Mouse (Mus musculus) bone marrow, adult 2 months (tissue): Measurements from ENCODE around the gene BC049730.

Experiments used
- CTCF ChIP-seq: fragments of 200-500 bp; IDR thresholded peaks from 2 replicates; pipeline ENCODE4 v1.5.1; 2011; ENCODE audit warnings: low read length, control low read depth; ENCODE audit not compliant: control insufficient read depth, insufficient read depth
- POLR2A ChIP-seq: fragments of 200-500 bp; IDR thresholded peaks from 2 replicates; pipeline ENCODE4 v1.6.1; 2011; ENCODE audit warnings: low read depth, mild to moderate bottlenecking, control low read depth, low read length, borderline replicate concordance; ENCODE audit not compliant: control insufficient read depth

DNA sequence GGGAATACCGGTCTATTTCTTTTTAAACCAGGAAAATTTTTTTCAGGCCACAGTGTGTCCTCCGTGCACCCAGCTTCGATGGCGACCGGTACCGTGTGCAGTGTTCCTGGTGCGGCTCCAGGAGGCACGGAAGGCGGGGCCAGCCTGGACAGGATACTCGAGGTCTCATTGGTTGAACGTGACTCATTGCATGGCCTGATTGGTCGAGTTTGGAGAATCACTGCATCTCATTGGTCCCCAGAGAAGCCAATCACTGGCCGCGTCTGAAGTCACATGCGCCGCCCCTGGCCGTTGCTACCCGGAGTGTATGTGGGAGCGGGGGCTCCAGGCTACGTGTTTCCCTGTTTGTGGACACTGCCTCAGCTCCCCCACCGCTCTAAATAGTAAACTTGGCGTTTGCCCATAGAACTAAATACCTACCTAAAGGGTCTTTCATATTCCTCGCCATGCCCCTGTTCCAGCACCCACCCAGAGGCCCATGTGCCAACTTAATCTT, 37.0 kb upstream of the BC049730 start:
- TF ChIP-seq POLR2A (no peak), CTCF (no peak)
